Mouse (Mus musculus): Measurements from ENCODE around the gene Mup9. TPM values are rescaled to one million over a fixed set of nuclear protein-coding genes. Genes with fewer than 3 reads are reported as not detected.

The Mup9 gene
- 59.2 TPM for polyA plus RNA-seq (2014; fragmentation: Illumina TruSeq; extraction: RNeasy Lipid Tissue Mini Kit (QIAGEN cat#74804); ENCODE audit: low read depth, low replicate concordance)

DNA sequence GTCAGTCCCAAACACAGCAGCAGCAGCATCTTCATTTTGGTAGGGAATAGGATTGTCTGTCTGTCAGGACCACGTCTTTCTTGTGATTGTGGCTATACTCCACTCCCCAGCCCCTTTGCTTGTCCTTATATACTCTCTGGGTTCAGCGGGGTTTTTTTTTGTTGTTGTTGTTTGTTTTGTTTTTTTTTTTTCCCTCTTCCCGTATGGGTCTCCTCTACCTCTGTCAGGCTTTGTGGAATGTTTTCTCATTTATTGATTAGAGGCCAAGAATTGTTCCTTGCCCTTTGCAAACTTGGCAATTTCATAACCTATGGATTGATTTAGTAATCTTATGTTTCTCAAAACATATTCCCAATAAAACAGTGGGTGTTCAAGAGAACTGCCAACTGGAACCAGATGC lies at the start of gene Mup9:
TSS of gene Mup9 (minus strand) at position 101 of the 400 bp plus-strand sequence.

Other genes starting within 250 kb of the Mup9 start
- gene Mup8, start 199.4 kb downstream of the Mup9 start, polyA plus RNA-seq (2014; fragmentation: Illumina TruSeq; extraction: RNeasy Lipid Tissue Mini Kit (QIAGEN cat#74804); ENCODE audit: low read depth, low replicate concordance), result 1.2 TPM
- 30.6 TPM for gene Mup1, start 80.0 kb upstream of the Mup9 start, polyA plus RNA-seq (2014; fragmentation: Illumina TruSeq; extraction: RNeasy Lipid Tissue Mini Kit (QIAGEN cat#74804); ENCODE audit: low read depth, low replicate concordance)
- gene Mup10, start 160.2 kb upstream of the Mup9 start, polyA plus RNA-seq (2014; fragmentation: Illumina TruSeq; extraction: RNeasy Lipid Tissue Mini Kit (QIAGEN cat#74804); ENCODE audit: low read depth, low replicate concordance), result 247 TPM
- gene Mup11, start 240.5 kb upstream of the Mup9 start, polyA plus RNA-seq (2014; fragmentation: Illumina TruSeq; extraction: RNeasy Lipid Tissue Mini Kit (QIAGEN cat#74804); ENCODE audit: low read depth, low replicate concordance), result 4,023 TPM

All from liver, adult 10 weeks (tissue).